Mouse (Mus musculus) forebrain, embryonic 15.5 days (tissue): ENCODE measurements around the gene Cubn. TPM values are rescaled to one million over a fixed set of nuclear protein-coding genes. Genes with fewer than 3 reads are reported as not detected.

Experiments used
- ATAC-seq: fragments of 200-750 bp; cut with Nextera tagmentation; replicated peaks from 2 replicates; pipeline ENCODE4 v1.8.0; 2017; ENCODE audit warnings: mild to moderate bottlenecking, moderate TSS enrichment, moderate library complexity
- H3K27ac ChIP-seq: fragments of 300-500 bp; sonication (generic); replicated peaks from 2 replicates; pipeline ENCODE4 v1.5.1; 2015; ENCODE audit warnings: mild to moderate bottlenecking, inconsistent platforms
- H3K27me3 ChIP-seq: fragments of 300-500 bp; sonication (generic); 2 replicates; pipeline ENCODE4 v1.6.1; 2015; ENCODE audit warnings: inconsistent platforms
- H3K36me3 ChIP-seq: fragments of 300-500 bp; sonication (generic); 2 replicates; pipeline ENCODE4 v1.6.1; 2015; ENCODE audit warnings: mild to moderate bottlenecking, inconsistent platforms
- H3K4me1 ChIP-seq: fragments of 300-500 bp; sonication (generic); 2 replicates; pipeline ENCODE4 v1.6.1; 2015; ENCODE audit warnings: inconsistent platforms
- H3K4me2 ChIP-seq: fragments of 300-500 bp; sonication (generic); replicated peaks from 2 replicates; pipeline ENCODE4 v1.6.1; 2015; ENCODE audit warnings: mild to moderate bottlenecking, inconsistent platforms
- H3K4me3 ChIP-seq: fragments of 300-500 bp; sonication (generic); 2 replicates; pipeline ENCODE4 v1.5.1; 2015; ENCODE audit warnings: mild to moderate bottlenecking, inconsistent platforms
- H3K9ac ChIP-seq: fragments of 300-500 bp; sonication (generic); replicated peaks from 2 replicates; pipeline ENCODE4 v1.6.1; 2015; ENCODE audit warnings: mild to moderate bottlenecking, inconsistent platforms
- H3K9me3 ChIP-seq: fragments of 300-500 bp; sonication (generic); 2 replicates; pipeline ENCODE4 v1.6.1; 2016; ENCODE audit warnings: inconsistent platforms
- WGBS: fragments of 180-500 bp; shearing (Covaris S2); methylation state at CpG from one replicate; pipeline ENCODE4 v1.1.7; 2015; ENCODE audit warnings: mixed read lengths; 5-methylcytosine and 5-hydroxymethylcytosine counted together
- polyA plus RNA-seq: library from polyadenylated mRNA; unstranded; fragments of >200 nt; fragmentation: Nextera tagmentation; extraction: Ambion mirVana; gene quantifications from 2 replicates; pipeline ENCODE4 v1.2.1, GENCODE M21; 2015

Gene Cubn
- polyA plus RNA-seq = 0.09 and 0.19 TPM in 2 replicates

- Histone ChIP-seq H3K4me2 (no peak within 1 kb of the TSS), H3K27me3 (no peaks in the 10 kb centered on the region), H3K36me3 (no peaks in the 10 kb centered on the region), H3K9ac (no peak within 1 kb of the TSS), H3K9me3 (no peaks in the 10 kb centered on the region), H3K4me1 (no peaks in the 10 kb centered on the region), H3K27ac (no peak within 1 kb of the TSS), H3K4me3 (no peak within 1 kb of the TSS)
- 35% methylated on average over 8 of the region's 8 CpGs for WGBS
- ATAC-seq = no peak
These were observed at the start of gene Cubn for GRCm38 (mm10) chr2:13491734-13492133. Gene Cubn (minus strand): TSS chr2:13491813.

- ATAC-seq = no peak
- peaks cover 8% of the 10 kb centered on the region for H3K4me1 ChIP-seq
- H3K9me3 ChIP-seq = no peaks in the 10 kb centered on the region
- H3K4me3 ChIP-seq = no peak overlapping the region
- no peak overlapping the region for H3K4me2 ChIP-seq
- 90% methylated on average over 1 of the region's 1 CpGs for WGBS
- no peak overlapping the region for H3K9ac ChIP-seq
- H3K27me3 ChIP-seq = no peaks in the 10 kb centered on the region
- no peaks in the 10 kb centered on the region for H3K36me3 ChIP-seq
- no peak overlapping the region for H3K27ac ChIP-seq
These were observed 48.2 kb upstream of the Cubn start for GRCm38 (mm10) chr2:13539860-13540259.

DNA sequence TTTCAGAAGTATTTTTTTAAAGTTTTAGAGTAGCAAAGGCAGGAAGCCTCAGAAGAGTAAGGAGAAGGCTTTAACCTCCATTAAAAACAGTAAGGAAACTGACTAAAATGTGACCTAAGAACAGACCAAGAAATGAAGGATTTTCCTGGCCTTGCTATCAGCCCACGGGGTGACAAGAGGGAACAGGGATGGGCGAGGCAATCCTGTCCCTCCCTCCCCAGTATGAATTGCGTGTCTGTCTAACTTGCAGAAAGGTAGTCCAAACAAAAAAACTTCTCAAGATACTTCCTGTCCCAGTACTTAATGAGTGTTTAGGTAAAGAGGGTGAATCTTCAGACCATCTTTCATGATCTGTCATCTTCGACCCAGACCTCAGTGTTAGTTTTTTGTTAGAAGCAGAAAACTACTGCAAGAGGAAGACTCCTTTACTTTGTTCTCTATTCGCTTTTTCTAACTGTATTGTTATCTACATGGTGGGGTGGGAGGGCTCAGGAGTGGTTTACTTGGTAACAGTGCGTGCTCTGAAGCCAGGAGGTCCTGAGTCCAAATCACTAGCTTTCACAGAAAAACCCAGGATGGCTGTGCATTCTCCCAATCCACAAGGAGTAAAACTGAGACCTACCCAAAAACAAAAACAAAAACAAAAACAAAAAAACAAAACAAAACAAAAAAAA is 47.2 kb upstream of the Cubn start:
- H3K4me3 ChIP-seq = no peak overlapping the region
- H3K36me3 ChIP-seq = no peaks in the 10 kb centered on the region
- no peaks in the 10 kb centered on the region for H3K27me3 ChIP-seq
- no peaks in the 10 kb centered on the region for H3K9me3 ChIP-seq
- 81% methylated on average over 6 of the region's 6 CpGs for WGBS
- H3K4me1 ChIP-seq = peaks cover 3% of the 10 kb centered on the region; the same call in 1 of the 2 replicates
- H3K27ac ChIP-seq = no peak overlapping the region
- H3K9ac ChIP-seq = no peak overlapping the region
- ATAC-seq = no peak
- H3K4me2 ChIP-seq = no peak overlapping the region

DNA sequence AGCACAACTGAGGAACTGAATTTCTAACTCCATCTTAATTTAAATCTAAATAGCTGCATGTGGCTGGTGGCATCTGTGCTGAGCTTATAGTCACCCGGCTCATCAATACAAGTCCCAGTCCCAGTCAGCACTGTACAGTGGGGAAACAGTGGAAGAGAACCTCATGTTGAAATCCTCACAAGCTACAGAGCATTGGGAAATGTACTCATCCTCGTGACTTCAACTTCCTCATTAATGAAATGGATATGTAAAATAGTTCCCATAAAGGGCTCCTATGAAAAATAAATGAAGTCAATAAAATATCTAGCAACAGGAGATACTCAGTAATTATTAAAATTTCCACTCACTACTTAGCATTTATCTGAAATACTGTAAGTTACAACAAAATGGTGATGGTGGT is 46.6 kb upstream of the Cubn start:
- H3K27ac ChIP-seq = no peak overlapping the region
- no peak overlapping the region for H3K4me3 ChIP-seq
- no peak for ATAC-seq
- WGBS = 79% methylated on average over 2 of the region's 2 CpGs
- no peaks in the 10 kb centered on the region for H3K4me1 ChIP-seq
- no peak overlapping the region for H3K4me2 ChIP-seq
- no peaks in the 10 kb centered on the region for H3K36me3 ChIP-seq
- no peaks in the 10 kb centered on the region for H3K9me3 ChIP-seq
- no peak overlapping the region for H3K9ac ChIP-seq
- no peaks in the 10 kb centered on the region for H3K27me3 ChIP-seq

DNA sequence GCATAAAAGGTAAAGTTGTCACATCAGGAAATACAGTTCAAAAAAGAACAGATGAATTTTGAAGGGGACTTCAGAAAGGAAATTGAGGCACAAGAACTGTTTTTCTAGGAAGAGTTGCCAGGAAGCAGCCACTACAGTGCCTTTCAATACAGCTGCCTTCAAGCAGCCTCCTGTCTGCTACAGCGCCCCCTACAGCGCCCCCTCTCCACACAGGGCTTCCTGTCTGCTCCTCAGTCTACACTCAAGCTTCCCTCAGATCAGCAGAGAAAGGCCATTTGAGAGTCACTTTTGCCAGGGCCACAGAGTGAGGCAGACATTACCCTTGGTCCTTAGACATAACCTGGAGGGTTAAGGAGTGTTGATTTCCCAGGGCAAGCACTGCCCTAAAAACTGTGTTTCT is 46.1 kb upstream of the Cubn start:
- Histone ChIP-seq H3K4me2 (no peak overlapping the region), H3K4me3 (no peak overlapping the region), H3K9ac (no peak overlapping the region), H3K36me3 (no peaks in the 10 kb centered on the region), H3K9me3 (no peaks in the 10 kb centered on the region), H3K4me1 (no peaks in the 10 kb centered on the region), H3K27me3 (no peaks in the 10 kb centered on the region), H3K27ac (no peak overlapping the region)
- 24% methylated on average over 2 of the region's 2 CpGs for WGBS
- no peak for ATAC-seq

- H3K4me2 ChIP-seq = no peak overlapping the region
- H3K4me3 ChIP-seq = no peak overlapping the region
- no peaks in the 10 kb centered on the region for H3K9me3 ChIP-seq
- H3K9ac ChIP-seq = no peak overlapping the region
- H3K27ac ChIP-seq = no peak overlapping the region
- no peaks in the 10 kb centered on the region for H3K36me3 ChIP-seq
- no peak for ATAC-seq
- no peaks in the 10 kb centered on the region for H3K27me3 ChIP-seq
- no peaks in the 10 kb centered on the region for H3K4me1 ChIP-seq
These were observed 45.1 kb upstream of the Cubn start for GRCm38 (mm10) chr2:13536747-13537146.

DNA sequence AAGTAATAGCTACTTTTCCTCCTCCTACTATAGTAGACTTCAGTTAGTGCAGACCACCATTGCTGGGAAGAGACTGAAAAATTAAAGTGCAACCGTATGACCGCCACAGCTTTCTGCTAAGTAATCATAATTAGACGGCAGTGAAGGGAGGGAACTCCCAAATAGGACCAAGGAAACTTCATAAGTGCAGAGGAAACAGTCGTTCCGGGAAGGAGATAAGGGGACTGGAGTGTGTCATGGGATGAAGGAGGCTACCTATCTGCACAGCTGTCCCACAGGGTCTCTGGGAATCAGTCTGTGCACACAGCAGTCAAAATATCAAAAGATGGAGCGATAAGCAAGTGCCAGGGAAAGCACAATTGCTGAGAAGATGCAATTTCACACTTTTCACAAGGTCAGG is 39.0 kb upstream of the Cubn start:
- Histone ChIP-seq H3K36me3 (no peaks in the 10 kb centered on the region), H3K27ac (no peak overlapping the region), H3K4me3 (no peak overlapping the region), H3K9me3 (no peaks in the 10 kb centered on the region), H3K27me3 (no peaks in the 10 kb centered on the region), H3K9ac (no peak overlapping the region), H3K4me1 (no peaks in the 10 kb centered on the region), H3K4me2 (no peak overlapping the region)
- 89% methylated on average over 6 of the region's 6 CpGs for WGBS
- no peak for ATAC-seq

GRCm38 (mm10) chr2:13529253-13529933 is 37.8 kb upstream of the Cubn start:
- Histone ChIP-seq H3K4me2 (no peak overlapping the region), H3K9me3 (no peaks in the 10 kb centered on the region)
- WGBS = 92% methylated on average over 3 of the region's 3 CpGs

DNA sequence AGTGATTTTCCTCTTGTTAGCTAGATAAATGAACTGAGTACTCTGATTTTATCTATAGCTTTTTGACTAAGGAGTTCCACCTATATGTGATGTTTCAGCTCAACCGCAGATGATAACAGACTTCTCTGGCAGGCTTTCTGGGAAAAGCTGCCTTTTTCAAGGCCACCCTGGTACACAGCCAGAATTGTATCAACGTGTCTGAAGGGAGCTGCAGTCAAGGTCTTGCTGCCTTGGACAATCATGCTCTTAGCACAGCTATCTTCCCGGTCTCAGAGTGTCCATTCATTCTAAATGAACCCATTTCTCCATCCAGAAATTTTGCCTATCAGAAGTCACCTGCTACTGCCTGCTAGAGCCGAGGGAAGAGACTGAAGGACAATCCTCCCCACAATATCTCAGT is 35.9 kb upstream of the Cubn start:
- H3K9ac ChIP-seq = no peak overlapping the region
- H3K9me3 ChIP-seq = no peaks in the 10 kb centered on the region
- ATAC-seq = no peak
- 72% methylated on average over 4 of the region's 4 CpGs for WGBS
- no peak overlapping the region for H3K4me3 ChIP-seq
- H3K36me3 ChIP-seq = no peaks in the 10 kb centered on the region
- no peaks in the 10 kb centered on the region for H3K27me3 ChIP-seq
- H3K4me2 ChIP-seq = no peak overlapping the region
- no peak overlapping the region for H3K27ac ChIP-seq
- 0 out of 2 replicates have a peak, but pooled peaks cover 9% of the 10 kb centered on the region for H3K4me1 ChIP-seq

More at GRCm38 (mm10) chr2:13529253-13529933, 37.8 kb upstream of the Cubn start:
- no peaks in the 10 kb centered on the region for H3K27me3 ChIP-seq
- H3K27ac ChIP-seq = no peak overlapping the region
- no peak for ATAC-seq
- H3K4me1 ChIP-seq = no peaks in the 10 kb centered on the region
- H3K4me3 ChIP-seq = no peak overlapping the region
- no peak overlapping the region for H3K9ac ChIP-seq
- H3K36me3 ChIP-seq = no peaks in the 10 kb centered on the region

DNA sequence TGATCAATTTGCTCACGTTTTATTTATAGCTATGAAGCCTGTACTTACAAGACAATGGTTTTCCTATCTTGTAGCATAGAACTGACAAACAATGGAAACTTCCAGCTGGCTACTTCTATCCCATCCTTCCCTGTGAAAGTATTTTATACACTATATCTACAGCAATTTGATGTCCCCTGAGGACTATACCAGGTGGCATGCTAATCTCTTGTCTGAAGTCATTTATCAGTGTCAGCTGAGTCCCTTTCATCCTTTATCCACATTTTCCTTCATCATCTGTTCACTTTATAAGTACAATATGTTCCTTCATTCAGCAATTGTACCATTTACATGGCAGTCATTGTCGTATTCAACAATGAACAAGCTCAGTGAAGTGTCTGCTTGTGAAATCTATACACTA is 35.5 kb upstream of the Cubn start:
- no peak overlapping the region for H3K27ac ChIP-seq
- no peak overlapping the region for H3K4me2 ChIP-seq
- 41% methylated on average over 2 of the region's 2 CpGs for WGBS
- no peak for ATAC-seq
- peaks cover 9% of the 10 kb centered on the region; the same call in 1 of the 2 replicates for H3K4me1 ChIP-seq
- no peaks in the 10 kb centered on the region for H3K36me3 ChIP-seq
- no peak overlapping the region for H3K9ac ChIP-seq
- H3K4me3 ChIP-seq = no peak overlapping the region
- no peaks in the 10 kb centered on the region for H3K9me3 ChIP-seq
- no peaks in the 10 kb centered on the region for H3K27me3 ChIP-seq

DNA sequence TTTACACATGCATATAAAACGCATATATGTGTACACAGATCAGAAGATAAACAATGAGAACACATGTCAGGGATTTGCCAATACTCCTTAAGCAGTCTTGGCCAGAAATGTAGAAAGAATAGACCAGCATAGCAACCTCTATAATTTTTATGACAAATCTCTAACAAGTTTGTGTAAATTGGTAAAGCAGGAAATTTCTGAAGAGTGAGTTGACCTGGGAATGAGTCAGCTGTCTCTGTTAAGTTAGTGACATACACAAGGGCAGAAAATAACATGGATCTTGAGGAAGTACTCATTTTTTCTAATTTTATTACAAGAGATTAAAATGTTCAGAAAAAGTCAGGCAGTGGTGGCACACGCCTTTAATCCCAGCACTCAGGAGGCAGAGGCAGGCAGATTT is 34.6 kb upstream of the Cubn start:
- H3K4me2 ChIP-seq = no peak overlapping the region
- no peaks in the 10 kb centered on the region for H3K9me3 ChIP-seq
- H3K9ac ChIP-seq = no peak overlapping the region
- ATAC-seq = no peak
- 86% methylated on average over 2 of the region's 2 CpGs for WGBS
- H3K27ac ChIP-seq = no peak overlapping the region
- no peaks in the 10 kb centered on the region for H3K27me3 ChIP-seq
- H3K4me3 ChIP-seq = no peak overlapping the region
- H3K4me1 ChIP-seq = peaks cover 9% of the 10 kb centered on the region; the same call in 1 of the 2 replicates
- H3K36me3 ChIP-seq = no peaks in the 10 kb centered on the region

- WGBS = 67% methylated on average over 8 of the region's 8 CpGs
- no peak overlapping the region for H3K9ac ChIP-seq
- H3K4me3 ChIP-seq = no peak overlapping the region
- H3K4me1 ChIP-seq = peaks cover 9% of the 10 kb centered on the region; the same call in 1 of the 2 replicates
- H3K36me3 ChIP-seq = peaks cover 3% of the 10 kb centered on the region; the same call in 1 of the 2 replicates
- H3K4me2 ChIP-seq = no peak overlapping the region
- peak; percentile 91 for ATAC-seq
- no peaks in the 10 kb centered on the region for H3K27me3 ChIP-seq
- H3K27ac ChIP-seq = peak overlapping the region; percentile 31; the same call in 1 of the 2 replicates
- no peaks in the 10 kb centered on the region for H3K9me3 ChIP-seq
These were observed 32.2 kb upstream of the Cubn start for GRCm38 (mm10) chr2:13523540-13524456.
